ENCODE assay signal across 9 mouse cellular contexts in genomic region chr12:111936706-111937550, GRCm38 (mm10). TPM values are rescaled to one million over a fixed set of nuclear protein-coding genes. Genes with fewer than 3 reads are reported as not detected.
DNase-seq lines count a peak whose midpoint lies in the region; ATAC-seq and TF ChIP-seq lines count a peak whose summit lies in the region.
"Had no signal": no experiment of that assay in that cellular context is flagged by ENCODE, and none has a peak within 500 bp of the region (broad histone marks: within the 10 kb centered on the region; RNA-seq: fewer than 3 reads in every experiment).

No protein-coding gene starts in this region.

- peaks cover 4% of the 10 kb centered on the region for H3K27me3 ChIP-seq in E14TG2a.4 (ENCODE audit: insufficient read depth, low read length)
- H3K27me3 ChIP-seq in forebrain, postnatal 0 days (ENCODE audit: insufficient read depth, low read length), result no peaks in the 10 kb centered on the region
- H3K27me3 ChIP-seq in neural tube, embryonic 15.5 days (replicated peaks), result no peaks in the 10 kb centered on the region

- no peak overlapping the region for H3K9ac ChIP-seq in forebrain, postnatal 0 days
- H3K9ac ChIP-seq in neural tube, embryonic 15.5 days (replicated peaks), result no peak overlapping the region

- no peak overlapping the region; the same call in 1 of the 2 replicates for H3K27ac ChIP-seq in forebrain, postnatal 0 days (ENCODE audit: low read depth, low read length)
- no peak overlapping the region; the same call in 1 of the 2 replicates for H3K27ac ChIP-seq in neural tube, embryonic 15.5 days (replicated peaks)

- 0 out of 2 replicates have a peak overlapping the region, but pooled peaks have one; percentile 2 for H3K4me2 ChIP-seq in forebrain, postnatal 0 days (ENCODE audit: low read depth)
- H3K4me2 ChIP-seq in neural tube, embryonic 15.5 days, result 0 out of 2 replicates have a peak overlapping the region, but pooled peaks have one; percentile 11

- H3K36me3 ChIP-seq in E14TG2a.4 (ENCODE audit: insufficient read depth, low read length), result no peaks in the 10 kb centered on the region
- H3K36me3 ChIP-seq in forebrain, postnatal 0 days (ENCODE audit: insufficient read depth), result no peaks in the 10 kb centered on the region
- H3K36me3 ChIP-seq in neural tube, embryonic 15.5 days, result no peaks in the 10 kb centered on the region

- peaks cover 74% of the 10 kb centered on the region for H3K4me1 ChIP-seq in E14TG2a.4 (replicated peaks; ENCODE audit: low read depth, low read length)
- H3K4me1 ChIP-seq in forebrain, postnatal 0 days (ENCODE audit: insufficient read depth), result peaks cover 8% of the 10 kb centered on the region
- peaks cover 18% of the 10 kb centered on the region for H3K4me1 ChIP-seq in neural tube, embryonic 15.5 days

- 0 out of 2 replicates have a peak, but pooled peaks have one; percentile 31 for ATAC-seq in cerebellum, adult (ENCODE audit: insufficient number of reproducible peaks, low FRiP score, low TSS enrichment)
- ATAC-seq in forebrain, postnatal 0 days, result peak; percentile 51; the same call in 1 of the 2 replicates
- ATAC-seq in neural tube, embryonic 15.5 days (ENCODE audit: low FRiP score), result no peak

- WGBS in forebrain, postnatal 0 days, result 24% methylated on average over 24 of the region's 24 CpGs
- WGBS in neural tube, embryonic 15.5 days, result 43% methylated on average over 24 of the region's 24 CpGs

- peak overlapping the region; percentile 61 for H3K4me3 ChIP-seq in E14TG2a.4 (replicated peaks; ENCODE audit: low read length)
- H3K4me3 ChIP-seq in forebrain, postnatal 0 days (ENCODE audit: low read depth, low read length), result no peak overlapping the region
- no peak overlapping the region for H3K4me3 ChIP-seq in neural tube, embryonic 15.5 days (replicated peaks)

- TF ChIP-seq CTCF in E14TG2a.4 (conservative IDR thresholded peaks at IDR 0.05; ENCODE audit: low read length), result no peak
- no peak for TF ChIP-seq CTCF in forebrain, postnatal 0 days (IDR thresholded peaks at IDR 0.05; ENCODE audit: low read depth)

- H3K9me3 ChIP-seq in E14TG2a.4 (ENCODE audit: low read length), result no peaks in the 10 kb centered on the region
- no peaks in the 10 kb centered on the region for H3K9me3 ChIP-seq in forebrain, postnatal 0 days (ENCODE audit: low read length)
- no peaks in the 10 kb centered on the region for H3K9me3 ChIP-seq in neural tube, embryonic 15.5 days (replicated peaks)

- DNase-seq in cerebellum, adult 11-12 months, result no peak
- peak; percentile 53 for DNase-seq in forebrain, postnatal 0 days
- DNase-seq in kidney, postnatal 36 days, result peak; percentile 96 to 97
- no peak for DNase-seq in natural killer cell, adult 2 months (ENCODE audit: low spot score in 2 of 2)
- DNase-seq in layer of hippocampus, adult 9-10 months (ENCODE audit: low spot score), result no peak

RNA-seq across cellular contexts. Expression of gene Ppp1r13b, which starts 29.0 kb away (rescaled TPM):
- total RNA-seq in forebrain, postnatal 0 days (2014; rRNA removed), result 47.1 and 53.8 TPM in 2 replicates
- 31.7 and 37.6 TPM in 2 replicates for polyA plus RNA-seq in forebrain, postnatal 0 days (2015; fragmentation: Nextera tagmentation; extraction: Ambion mirVana)
- 32.1 and 33.5 TPM in 2 replicates for polyA plus RNA-seq in neural tube, embryonic 15.5 days (2015; fragmentation: Nextera tagmentation; extraction: Ambion mirVana)

RNA-seq across cellular contexts. Expression of gene Atp5mpl, which starts 29.8 kb away (rescaled TPM):
- total RNA-seq in forebrain, postnatal 0 days (2014; rRNA removed), result 313 and 545 TPM in 2 replicates
- 765 and 965 TPM in 2 replicates for polyA plus RNA-seq in forebrain, postnatal 0 days (2015; fragmentation: Nextera tagmentation; extraction: Ambion mirVana)
- 809 and 987 TPM in 2 replicates for polyA plus RNA-seq in neural tube, embryonic 15.5 days (2015; fragmentation: Nextera tagmentation; extraction: Ambion mirVana)

RNA-seq across cellular contexts. Expression of gene Tdrd9, which starts 34.4 kb away (rescaled TPM):
- total RNA-seq in forebrain, postnatal 0 days (2014; rRNA removed), result 0.29 and 0.54 TPM in 2 replicates
- 0.23 and 0.35 TPM in 2 replicates for polyA plus RNA-seq in forebrain, postnatal 0 days (2015; fragmentation: Nextera tagmentation; extraction: Ambion mirVana)
- polyA plus RNA-seq in neural tube, embryonic 15.5 days (2015; fragmentation: Nextera tagmentation; extraction: Ambion mirVana), result 0.18 and 0.37 TPM in 2 replicates

RNA-seq across cellular contexts. Expression of gene Rd3l, which starts 44.2 kb away (rescaled TPM):
- 0.31 and 0.33 TPM in 2 replicates for total RNA-seq in forebrain, postnatal 0 days (2014; rRNA removed)
- 0.30 and 0.94 TPM in 2 replicates for polyA plus RNA-seq in forebrain, postnatal 0 days (2015; fragmentation: Nextera tagmentation; extraction: Ambion mirVana)
- not detected in 2 replicates for polyA plus RNA-seq in neural tube, embryonic 15.5 days (2015; fragmentation: Nextera tagmentation; extraction: Ambion mirVana)
- polyA plus RNA-seq: C2C12 had no signal

Comparison
In these comparisons a context has a peak if more than half of its experiments do, and no peak if none do; other contexts are left out.
1. DNase-seq: peak in forebrain, postnatal 0 days (single experiment) and kidney, postnatal 36 days (2 of 2); none in cerebellum, adult 11-12 months (single experiment), natural killer cell, adult 2 months (0 of 2) and layer of hippocampus, adult 9-10 months (single experiment).